Mouse (Mus musculus): Measurements from ENCODE around the gene Batf3. TPM values are rescaled to one million over a fixed set of nuclear protein-coding genes. Genes with fewer than 3 reads are reported as not detected.

The Batf3 gene
- total and polyA plus RNA-seq, 3 experiments, result 0.60 to 1.8 TPM; not detected in 1

GRCm38 (mm10) chr1:191068377-191068776 is 29.3 kb upstream of the Batf3 start:
- no peaks in the 10 kb centered on the region for H3K36me3 ChIP-seq (ENCODE audit: control insufficient read depth, insufficient read depth, low read length)
- no peak for DNase-seq

GRCm38 (mm10) chr1:191070259-191070658 is 27.4 kb upstream of the Batf3 start:
- no peak for DNase-seq
- Histone ChIP-seq H3K9ac (ENCODE audit: low read depth, low read length) (no peak overlapping the region), H3K79me2 (replicated peaks; ENCODE audit: control insufficient read depth, insufficient read depth, low read length) (no peaks in the 10 kb centered on the region), H3K4me1 (ENCODE audit: control insufficient read depth, insufficient read depth, low read length) (peaks cover 1% of the 10 kb centered on the region; the same call in 1 of the 2 replicates), H3K36me3 (ENCODE audit: control insufficient read depth, insufficient read depth, low read length) (no peaks in the 10 kb centered on the region), H3K27ac (no peak overlapping the region), H3K4me3 (no peak overlapping the region), H3K27me3 (ENCODE audit: control insufficient read depth, insufficient read depth, low read length) (no peaks in the 10 kb centered on the region)
- intact Hi-C loops (cut with DNase I), result no loop called here
- WGBS, result 75% methylated on average over 4 of the region's 4 CpGs
- TF ChIP-seq POLR2A (IDR thresholded peaks at IDR 0.05; ENCODE audit: insufficient read depth, low read depth, low read length) (no peak), CTCF (IDR thresholded peaks at IDR 0.05) (no peak), EP300 (IDR thresholded peaks at IDR 0.05; ENCODE audit: insufficient read depth, low read depth, low read length) (no peak)

More at GRCm38 (mm10) chr1:191068377-191068776, 29.3 kb upstream of the Batf3 start:
- no peak overlapping the region for H3K9ac ChIP-seq (ENCODE audit: low read depth, low read length)
- H3K4me3 ChIP-seq, result no peak overlapping the region
- WGBS, result 69% methylated on average over 5 of the region's 5 CpGs
- TF ChIP-seq EP300 (IDR thresholded peaks at IDR 0.05; ENCODE audit: insufficient read depth, low read depth, low read length) (no peak), POLR2A (IDR thresholded peaks at IDR 0.05; ENCODE audit: insufficient read depth, low read depth, low read length) (no peak), CTCF (IDR thresholded peaks at IDR 0.05) (peak; percentile 36)
- intact Hi-C loops (cut with DNase I), result loop anchor here (10.0 kb wide), 1 partner anchor 234 kb away; no protein-coding TSS in a partner anchor
- H3K27me3 ChIP-seq (ENCODE audit: control insufficient read depth, insufficient read depth, low read length), result no peaks in the 10 kb centered on the region
- no peak overlapping the region for H3K27ac ChIP-seq
- no peaks in the 10 kb centered on the region for H3K79me2 ChIP-seq (replicated peaks; ENCODE audit: control insufficient read depth, insufficient read depth, low read length)
- peaks cover 1% of the 10 kb centered on the region; the same call in 1 of the 2 replicates for H3K4me1 ChIP-seq (ENCODE audit: control insufficient read depth, insufficient read depth, low read length)

GRCm38 (mm10) chr1:191071613-191072012 is 26.0 kb upstream of the Batf3 start:
- Histone ChIP-seq H3K27me3 (ENCODE audit: control insufficient read depth, insufficient read depth, low read length) (no peaks in the 10 kb centered on the region), H3K27ac (no peak overlapping the region), H3K79me2 (replicated peaks; ENCODE audit: control insufficient read depth, insufficient read depth, low read length) (no peaks in the 10 kb centered on the region), H3K9ac (ENCODE audit: low read depth, low read length) (no peak overlapping the region), H3K4me3 (no peak overlapping the region), H3K36me3 (ENCODE audit: control insufficient read depth, insufficient read depth, low read length) (no peaks in the 10 kb centered on the region), H3K4me1 (ENCODE audit: control insufficient read depth, insufficient read depth, low read length) (peaks cover 1% of the 10 kb centered on the region; the same call in 1 of the 2 replicates)
- intact Hi-C loops (cut with DNase I), result no loop called here
- DNase-seq, result no peak
- TF ChIP-seq EP300 (IDR thresholded peaks at IDR 0.05; ENCODE audit: insufficient read depth, low read depth, low read length) (no peak), POLR2A (IDR thresholded peaks at IDR 0.05; ENCODE audit: insufficient read depth, low read depth, low read length) (no peak), CTCF (IDR thresholded peaks at IDR 0.05) (no peak)
- WGBS, result 74% methylated on average over 6 of the region's 6 CpGs

GRCm38 (mm10) chr1:191072329-191072913 is 25.2 kb upstream of the Batf3 start:
- 87% methylated on average over 16 of the region's 16 CpGs for WGBS
- intact Hi-C loops (cut with DNase I), result no loop called here
- Histone ChIP-seq H3K79me2 (replicated peaks; ENCODE audit: control insufficient read depth, insufficient read depth, low read length) (no peaks in the 10 kb centered on the region), H3K27ac (peak overlapping the region; percentile 6; the same call in 1 of the 2 replicates), H3K4me1 (ENCODE audit: control insufficient read depth, insufficient read depth, low read length) (peaks cover 1% of the 10 kb centered on the region; the same call in 1 of the 2 replicates), H3K36me3 (ENCODE audit: control insufficient read depth, insufficient read depth, low read length) (no peaks in the 10 kb centered on the region), H3K9ac (ENCODE audit: low read depth, low read length) (no peak overlapping the region), H3K4me3 (no peak overlapping the region), H3K27me3 (ENCODE audit: control insufficient read depth, insufficient read depth, low read length) (no peaks in the 10 kb centered on the region)
- DNase-seq, result no peak
- no peak for TF ChIP-seq POLR2A (IDR thresholded peaks at IDR 0.05; ENCODE audit: insufficient read depth, low read depth, low read length)
- TF ChIP-seq EP300 (IDR thresholded peaks at IDR 0.05; ENCODE audit: insufficient read depth, low read depth, low read length), result no peak
- no peak for TF ChIP-seq CTCF (IDR thresholded peaks at IDR 0.05)

- H3K36me3 ChIP-seq (ENCODE audit: control insufficient read depth, insufficient read depth, low read length), result no peaks in the 10 kb centered on the region
- peaks cover 1% of the 10 kb centered on the region; the same call in 1 of the 2 replicates for H3K4me1 ChIP-seq (ENCODE audit: control insufficient read depth, insufficient read depth, low read length)
- peak overlapping the region; percentile 6; the same call in 1 of the 2 replicates for H3K27ac ChIP-seq
- H3K9ac ChIP-seq (ENCODE audit: low read depth, low read length), result no peak overlapping the region
- DNase-seq, result peak in 1 of 2 experiments; percentile 76
- intact Hi-C loops (cut with DNase I), result no loop called here
- H3K27me3 ChIP-seq (ENCODE audit: control insufficient read depth, insufficient read depth, low read length), result no peaks in the 10 kb centered on the region
- TF ChIP-seq EP300 (IDR thresholded peaks at IDR 0.05; ENCODE audit: insufficient read depth, low read depth, low read length), result 0 out of 2 replicates have a peak, but pooled peaks have one; percentile 32
- no peak for TF ChIP-seq POLR2A (IDR thresholded peaks at IDR 0.05; ENCODE audit: insufficient read depth, low read depth, low read length)
- H3K4me3 ChIP-seq, result no peak overlapping the region
- no peaks in the 10 kb centered on the region for H3K79me2 ChIP-seq (replicated peaks; ENCODE audit: control insufficient read depth, insufficient read depth, low read length)
- WGBS, result 28% methylated on average over 6 of the region's 6 CpGs
Observed at GRCm38 (mm10) chr1:191073001-191073400, 24.6 kb upstream of the Batf3 start.

GRCm38 (mm10) chr1:191073486-191073885 is 24.2 kb upstream of the Batf3 start:
- Histone ChIP-seq H3K4me1 (ENCODE audit: control insufficient read depth, insufficient read depth, low read length) (peaks cover 1% of the 10 kb centered on the region; the same call in 1 of the 2 replicates), H3K4me3 (no peak overlapping the region), H3K36me3 (ENCODE audit: control insufficient read depth, insufficient read depth, low read length) (no peaks in the 10 kb centered on the region), H3K79me2 (replicated peaks; ENCODE audit: control insufficient read depth, insufficient read depth, low read length) (no peaks in the 10 kb centered on the region), H3K27ac (no peak overlapping the region), H3K27me3 (ENCODE audit: control insufficient read depth, insufficient read depth, low read length) (no peaks in the 10 kb centered on the region), H3K9ac (ENCODE audit: low read depth, low read length) (no peak overlapping the region)
- intact Hi-C loops (cut with DNase I), result no loop called here
- DNase-seq, result no peak
- 71% methylated on average over 4 of the region's 4 CpGs for WGBS
- TF ChIP-seq POLR2A (IDR thresholded peaks at IDR 0.05; ENCODE audit: insufficient read depth, low read depth, low read length) (no peak), EP300 (IDR thresholded peaks at IDR 0.05; ENCODE audit: insufficient read depth, low read depth, low read length) (no peak), CTCF (IDR thresholded peaks at IDR 0.05) (no peak)
